Mouse (Mus musculus): ENCODE results near the gene 6430571L13Rik.

GRCm38 (mm10) chr9:107330791-107331190 is 9.6 kb upstream of the 6430571L13Rik start:
- TF ChIP-seq CTCF (IDR thresholded peaks at IDR 0.05; ENCODE audit: low read depth) (no peak), EP300 (IDR thresholded peaks at IDR 0.05; ENCODE audit: low read depth) (no peak)

All from liver, embryonic 14.5 days (tissue).